Mouse (Mus musculus): ENCODE data around the gene Nrgn. TPM values are rescaled to one million over a fixed set of nuclear protein-coding genes. Genes with fewer than 3 reads are reported as not detected.
A peak's percentile ranks its signal among the peaks of the same experiment; 100 is the strongest.

The Nrgn gene
- polyA plus RNA-seq (2012; rRNA removed), result 1.8 and 1.9 TPM in 2 replicates

DNA sequence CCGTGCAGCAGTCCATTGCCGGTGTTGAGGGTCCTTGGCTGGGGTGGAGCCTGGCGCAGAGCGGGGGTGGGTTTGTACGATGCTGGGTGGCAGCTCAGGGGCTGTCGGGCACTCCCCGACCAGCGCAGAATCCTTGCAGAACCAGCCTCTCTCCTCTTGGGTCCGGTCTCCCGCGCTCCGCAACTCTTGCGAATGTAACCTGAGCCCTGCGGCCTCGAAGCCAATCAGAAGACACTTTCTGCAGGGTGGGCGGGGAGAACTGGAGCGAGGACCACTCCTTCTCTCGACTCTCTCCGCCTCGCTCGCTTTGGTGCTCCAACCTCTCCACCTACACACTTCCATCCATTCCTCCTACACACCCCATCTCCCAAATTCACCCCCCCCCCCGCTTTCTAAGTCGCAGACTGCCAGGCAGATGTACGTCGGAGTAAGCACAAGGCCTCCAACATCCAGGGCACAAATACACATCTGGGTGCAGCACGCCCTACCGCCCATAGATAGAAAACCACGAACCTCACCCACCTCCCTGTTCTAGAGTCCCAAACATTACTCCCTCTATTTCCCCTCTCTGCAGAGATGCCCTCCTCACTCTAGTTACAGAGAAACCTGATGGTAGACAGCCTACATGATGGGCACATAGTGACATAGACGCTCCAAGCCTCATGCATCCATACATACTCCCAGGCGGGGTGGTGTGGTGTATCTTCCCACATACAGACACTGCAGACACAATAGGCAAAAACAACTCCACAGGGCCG is at the start of gene Nrgn:
Gene Nrgn (minus strand): TSS at position 369 of the 758 bp plus-strand sequence.
- DNase-seq (ENCODE audit: low spot score), result peak; percentile 56

DNA sequence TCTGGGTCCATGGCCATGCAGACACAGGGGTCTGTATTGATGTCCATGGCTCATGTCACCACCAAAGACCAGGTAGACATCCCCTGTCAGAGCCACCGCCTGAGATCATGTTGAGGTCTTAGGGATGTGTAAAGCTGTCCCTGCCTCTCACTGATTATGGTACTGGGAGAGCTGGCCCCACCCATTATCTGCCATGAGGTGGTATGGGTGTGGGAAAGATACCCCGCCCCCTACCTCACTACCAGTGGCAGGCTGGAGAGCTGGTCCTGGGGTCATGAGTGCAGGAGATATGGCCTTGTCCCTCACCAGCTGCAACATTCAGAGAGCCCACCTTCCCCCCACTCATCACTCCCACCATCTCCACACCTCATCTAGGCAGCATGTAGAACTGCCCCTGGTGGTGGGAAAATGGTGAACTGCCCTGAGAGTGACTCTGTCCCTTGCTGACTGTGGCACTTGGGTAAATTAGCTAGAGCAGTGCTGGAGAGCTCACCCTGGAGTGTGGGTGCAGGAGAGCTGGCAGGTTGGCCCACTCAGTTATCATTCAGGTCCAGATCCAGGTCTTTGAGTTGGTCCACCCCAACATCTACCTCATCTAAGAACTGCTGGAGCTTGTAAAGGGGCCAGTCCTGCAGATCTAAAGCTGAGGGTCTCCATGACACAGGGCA is 48.0 kb upstream of the Nrgn start:
- DNase-seq (ENCODE audit: low spot score), result no peak

DNA sequence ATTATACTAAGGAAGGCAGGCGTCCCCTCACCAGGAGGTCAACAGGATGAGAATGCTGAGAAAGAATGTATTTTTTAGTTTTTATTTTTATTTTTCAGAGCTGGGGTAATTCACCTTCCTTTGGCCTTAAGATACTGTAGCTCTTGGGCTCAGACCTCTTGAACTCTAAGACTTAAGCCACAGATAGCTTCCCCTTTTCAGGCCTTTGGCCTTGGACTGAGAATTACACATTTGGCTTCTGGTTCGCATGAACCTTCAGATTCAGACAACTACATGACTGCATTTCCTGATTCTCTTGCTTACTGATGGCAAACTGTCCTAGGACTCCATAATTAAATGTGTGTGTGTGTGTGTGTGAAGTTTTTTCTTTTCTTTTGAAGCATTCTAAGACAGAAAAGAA is 45.9 kb upstream of the Nrgn start:
- no peak for DNase-seq (ENCODE audit: low spot score)

DNA sequence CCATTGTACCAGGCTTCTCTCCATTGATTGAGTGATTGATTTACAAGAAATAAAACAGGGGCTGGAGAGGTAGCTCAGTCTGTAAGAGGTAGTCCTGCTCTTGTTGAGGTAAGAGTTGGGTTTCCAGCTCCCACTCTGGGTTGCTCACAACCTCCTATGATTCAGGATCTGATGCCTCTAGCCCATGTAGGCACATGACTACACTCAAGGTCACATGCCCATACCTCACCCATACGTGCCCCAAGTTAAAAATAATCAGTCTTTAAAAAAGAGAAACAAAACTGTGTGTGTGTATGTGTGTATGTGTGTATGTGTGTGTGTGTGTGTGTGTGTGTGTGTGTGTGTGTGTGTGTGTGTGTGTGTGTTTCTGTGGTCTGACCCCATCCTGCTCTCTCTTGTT is 42.9 kb upstream of the Nrgn start:
- no peak for DNase-seq (ENCODE audit: low spot score)

DNA sequence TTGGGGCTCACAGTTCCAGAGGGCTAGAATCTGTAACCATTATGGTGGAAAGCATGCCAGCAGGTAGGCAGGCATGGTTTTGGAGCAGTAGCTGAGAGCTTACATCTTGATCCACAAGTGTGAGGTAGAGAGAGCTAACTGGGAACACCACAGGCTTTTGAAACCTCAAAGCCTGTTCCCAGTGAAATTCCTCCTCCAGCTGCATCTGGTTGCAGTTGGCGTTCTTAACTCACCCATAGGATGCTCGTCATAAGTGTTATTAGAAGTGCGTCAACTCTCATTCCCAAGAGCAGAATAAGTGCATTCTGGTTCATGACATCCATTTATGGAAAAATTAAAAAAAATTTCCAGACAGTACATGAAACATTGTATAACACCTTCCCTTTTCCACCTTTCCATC is 41.0 kb upstream of the Nrgn start:
- no peak for DNase-seq (ENCODE audit: low spot score)

DNA sequence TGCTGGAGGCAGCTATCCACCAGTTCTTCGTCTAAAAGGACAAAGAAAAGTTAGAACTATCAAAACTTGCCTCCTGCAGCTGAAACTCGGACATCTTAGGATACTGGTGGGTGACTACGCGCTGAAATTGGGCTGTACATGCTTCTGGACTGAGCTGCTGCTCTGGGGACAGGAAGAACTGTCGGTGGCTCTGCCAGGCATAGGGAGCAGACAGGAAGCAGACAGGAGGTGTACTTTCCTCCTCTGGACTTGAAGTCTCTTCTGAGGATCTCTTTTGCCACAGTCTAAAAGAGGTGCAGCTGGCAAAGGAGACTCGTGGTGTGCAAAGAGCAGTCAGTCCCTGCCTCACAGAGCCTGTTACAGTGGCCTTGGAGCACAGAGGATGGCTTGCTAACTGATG is 39.9 kb upstream of the Nrgn start:
- DNase-seq (ENCODE audit: low spot score), result no peak

DNA sequence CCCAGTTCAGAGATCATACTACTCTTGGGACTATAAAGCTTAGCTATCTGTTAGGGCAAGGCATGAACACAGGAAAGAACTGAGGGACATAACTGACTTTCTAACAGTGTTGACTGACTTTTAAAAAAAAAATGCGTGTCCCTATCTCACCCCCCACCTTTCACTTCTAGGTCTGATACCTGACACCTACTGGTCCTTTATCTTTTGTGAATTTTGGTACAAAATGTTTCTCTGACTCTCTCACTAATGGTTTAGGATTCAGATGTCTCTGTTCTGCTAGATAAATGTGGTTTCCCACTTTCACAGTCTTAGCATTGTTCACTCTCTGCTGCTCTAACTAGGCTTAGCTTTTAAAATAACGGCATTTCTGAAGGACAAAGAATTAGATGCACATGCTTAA is 39.3 kb upstream of the Nrgn start:
- DNase-seq (ENCODE audit: low spot score), result no peak

DNA sequence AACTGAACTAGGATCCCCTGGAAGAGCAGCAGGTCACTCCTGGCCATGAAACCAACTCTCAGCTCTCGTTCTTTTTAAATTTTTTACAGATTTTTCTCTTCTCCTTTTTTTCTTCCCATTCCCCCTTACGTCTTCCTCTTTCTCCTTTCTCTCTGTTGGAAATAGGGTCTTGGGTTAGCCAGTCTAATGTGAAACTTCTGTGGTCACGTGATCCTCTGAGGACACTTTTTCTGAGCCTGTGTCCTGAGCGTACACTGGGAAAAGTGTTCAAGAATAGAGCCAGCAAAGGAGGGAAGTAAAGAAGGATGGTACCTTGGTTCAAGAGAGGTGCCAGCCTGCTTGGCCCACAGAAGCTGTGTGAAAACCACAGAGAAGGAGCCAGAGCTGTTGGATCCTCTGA is 37.7 kb upstream of the Nrgn start:
- DNase-seq (ENCODE audit: low spot score), result no peak

DNA sequence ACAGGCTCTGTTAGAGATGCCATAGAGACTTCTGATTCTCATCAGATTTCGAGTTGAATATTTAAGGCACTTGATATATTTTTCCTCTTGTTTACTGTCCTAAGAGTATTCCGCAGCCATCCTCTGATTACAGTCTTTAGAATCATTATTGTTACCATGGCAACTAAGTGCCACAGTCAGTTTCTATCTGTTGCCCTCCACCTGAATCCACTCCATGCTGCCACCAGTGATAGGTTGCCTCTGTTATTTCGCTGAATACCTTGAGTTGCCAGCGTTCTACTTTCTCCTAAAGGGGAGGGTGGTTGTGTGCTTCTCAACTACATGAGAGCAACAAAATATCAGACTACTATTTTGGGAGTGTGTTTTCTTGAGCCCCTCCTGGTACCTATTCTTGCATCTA is 34.0 kb upstream of the Nrgn start:
- no peak for DNase-seq (ENCODE audit: low spot score)

DNA sequence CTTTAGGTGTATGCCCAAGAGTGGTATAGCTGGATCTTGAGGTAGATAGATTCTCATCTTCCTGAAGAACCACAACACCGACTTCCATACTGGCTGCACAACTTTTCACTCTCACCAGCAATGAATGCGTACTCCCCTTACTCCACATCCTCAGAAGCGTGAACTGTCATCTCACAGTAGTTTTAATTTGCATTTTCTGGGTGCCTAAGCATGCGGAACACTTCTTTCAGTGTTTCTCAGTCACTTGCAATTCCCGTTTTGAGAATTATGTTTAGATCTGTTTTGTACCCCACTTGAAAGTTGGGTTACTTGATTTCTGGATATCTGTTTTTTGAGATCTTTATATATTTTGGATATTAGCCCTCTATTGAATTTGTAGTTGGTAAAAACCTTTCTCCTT is 30.9 kb upstream of the Nrgn start:
- DNase-seq (ENCODE audit: low spot score), result no peak

DNA sequence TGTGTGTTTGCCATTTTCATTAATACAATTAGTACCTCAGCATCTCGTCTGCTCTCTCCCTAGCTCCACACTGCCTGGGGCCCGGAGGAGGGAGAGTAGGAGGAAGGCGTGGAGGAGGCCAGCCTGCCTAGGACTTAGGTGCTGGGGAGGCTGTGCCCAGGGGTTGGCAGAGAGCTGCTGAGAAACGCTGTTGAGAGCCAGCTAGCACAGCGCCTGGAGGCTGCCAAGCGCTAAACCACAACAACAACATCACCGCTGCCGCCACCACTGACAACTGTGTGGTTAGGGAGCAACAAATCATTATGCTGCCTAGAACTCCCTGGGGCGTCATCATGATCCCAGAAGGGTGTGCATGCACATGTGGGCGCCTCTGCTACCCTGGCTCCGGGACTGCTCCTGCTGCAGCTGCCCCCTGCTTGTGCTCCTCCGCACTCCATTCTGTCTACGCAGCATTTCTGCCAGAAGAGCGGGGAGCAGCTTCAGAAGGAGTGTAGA is 23.8 kb upstream of the Nrgn start:
- no peak for DNase-seq (ENCODE audit: low spot score)

DNA sequence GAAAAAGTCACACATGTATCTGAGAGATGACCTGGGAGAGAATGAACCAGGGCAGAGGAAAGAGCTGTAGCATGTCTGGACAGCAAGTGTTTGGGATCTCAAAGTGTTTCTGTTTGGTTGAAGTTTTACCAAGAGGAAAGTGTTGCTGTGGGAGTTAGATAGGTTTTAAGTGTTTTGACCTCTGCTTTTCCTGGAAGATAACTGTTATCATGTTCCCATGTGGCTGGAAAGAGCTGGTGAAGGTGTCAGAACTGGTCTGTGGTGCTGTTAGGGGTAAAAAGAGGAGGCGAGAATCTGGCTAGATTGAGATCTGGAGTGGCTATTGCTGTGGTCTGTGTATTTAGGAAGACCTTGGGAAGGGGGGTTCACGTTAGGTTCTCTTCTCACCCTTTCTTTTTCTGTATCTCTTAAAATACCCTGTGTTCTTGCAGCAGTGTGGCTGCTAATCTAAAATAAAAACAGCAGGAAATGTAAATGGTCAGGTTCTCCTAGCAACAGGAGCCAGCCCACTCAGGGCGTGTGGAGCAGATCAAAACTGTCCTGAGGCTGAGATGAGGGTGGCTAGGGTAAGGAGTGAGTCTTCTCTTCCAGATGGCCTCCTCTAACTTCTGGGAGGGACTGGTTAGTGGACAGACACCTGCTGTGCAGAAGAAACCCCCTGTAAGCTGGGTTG is 19.6 kb upstream of the Nrgn start:
- DNase-seq (ENCODE audit: low spot score), result no peak

DNA sequence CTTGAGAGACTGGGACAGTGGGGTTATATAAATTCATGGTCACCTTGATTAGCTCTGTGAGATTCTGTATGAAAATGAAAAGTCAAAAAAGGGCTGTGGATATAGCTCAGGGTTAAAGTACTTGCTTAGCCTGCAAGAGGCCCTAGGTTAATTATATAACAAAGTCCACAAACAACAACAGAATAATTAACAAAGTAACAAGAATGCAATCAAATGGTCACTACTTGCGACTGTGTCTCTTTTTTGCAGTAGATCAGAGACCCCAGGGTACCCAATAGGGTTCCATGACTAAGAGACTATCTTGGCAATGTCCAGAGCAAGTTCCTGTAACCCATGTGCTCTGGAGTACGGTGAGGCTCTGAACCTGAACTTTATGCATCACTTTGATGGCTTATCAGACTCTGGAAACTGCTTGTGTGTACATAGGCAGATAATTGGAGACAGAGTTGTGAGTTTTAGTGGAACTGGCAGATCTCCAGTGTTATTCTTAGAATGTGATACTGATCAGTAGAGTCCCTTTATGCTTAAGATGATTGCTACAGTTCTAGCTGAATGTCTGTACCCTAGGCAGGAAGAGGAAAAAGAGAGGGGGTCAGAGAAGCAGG is 16.6 kb upstream of the Nrgn start:
- DNase-seq (ENCODE audit: low spot score), result no peak

DNA sequence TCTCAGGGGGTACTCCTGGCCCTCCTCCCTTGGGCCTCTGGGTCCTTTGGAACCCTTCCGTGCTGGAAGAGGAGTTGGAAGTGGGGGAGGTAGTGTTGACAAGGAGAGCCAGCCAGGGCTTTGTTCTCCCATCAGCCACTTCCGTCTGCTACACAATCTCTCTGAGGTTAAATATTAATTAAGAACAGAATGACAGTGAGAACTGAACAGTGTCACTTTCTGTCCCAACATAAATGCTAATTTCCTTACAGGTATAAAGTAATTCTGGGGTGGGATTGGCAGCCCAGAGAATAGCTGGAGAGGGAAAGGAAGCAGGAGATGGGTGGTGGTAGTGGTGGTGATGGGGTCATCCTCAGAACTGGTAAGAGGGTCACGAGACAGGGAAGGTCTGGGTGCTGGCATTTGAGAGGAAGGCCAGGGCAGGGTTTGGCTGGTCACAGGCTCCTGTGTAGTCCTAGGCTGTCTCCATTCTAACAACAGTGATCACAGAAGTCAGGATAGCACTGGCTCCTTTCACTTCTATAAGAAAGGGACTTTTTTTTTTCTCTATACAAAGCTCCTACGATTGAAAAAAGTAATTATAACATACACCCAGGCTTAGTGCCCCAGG is 16.0 kb upstream of the Nrgn start:
- DNase-seq (ENCODE audit: low spot score), result no peak

DNA sequence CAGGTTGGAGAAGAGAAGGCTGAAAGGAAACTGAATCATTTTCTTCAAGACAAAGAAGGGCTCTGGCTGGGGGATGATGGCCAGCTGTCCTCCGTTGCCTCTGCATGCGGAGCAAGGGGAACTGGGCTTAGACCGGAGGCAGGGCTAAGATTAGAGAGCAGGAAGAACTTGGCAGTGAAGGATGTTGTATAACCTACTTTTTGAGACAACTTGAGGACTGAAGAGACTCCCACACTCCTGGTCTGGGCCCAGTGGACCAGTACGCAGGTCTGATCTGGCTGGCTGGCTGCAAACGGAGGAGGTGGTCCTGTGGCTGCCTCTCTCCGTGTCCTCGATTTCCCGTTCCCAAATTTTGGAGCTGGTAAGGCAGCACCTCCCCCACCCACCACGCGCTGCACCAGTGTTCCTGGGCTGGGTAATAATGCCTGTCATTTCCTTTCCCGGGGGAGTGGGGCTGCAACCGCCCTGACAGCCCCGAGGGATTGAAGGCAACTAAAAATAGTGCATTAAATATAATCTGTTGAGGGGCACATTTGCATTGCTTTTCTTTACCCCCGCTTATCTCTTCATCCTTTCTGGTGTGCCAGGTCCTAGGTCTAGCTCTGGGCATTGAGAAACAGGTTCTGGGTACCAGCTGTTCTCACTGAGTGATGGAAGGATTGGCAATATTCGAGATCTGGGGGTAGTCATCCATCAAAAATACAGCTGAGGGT is 15.3 kb upstream of the Nrgn start:
- no peak for DNase-seq (ENCODE audit: low spot score)

DNA sequence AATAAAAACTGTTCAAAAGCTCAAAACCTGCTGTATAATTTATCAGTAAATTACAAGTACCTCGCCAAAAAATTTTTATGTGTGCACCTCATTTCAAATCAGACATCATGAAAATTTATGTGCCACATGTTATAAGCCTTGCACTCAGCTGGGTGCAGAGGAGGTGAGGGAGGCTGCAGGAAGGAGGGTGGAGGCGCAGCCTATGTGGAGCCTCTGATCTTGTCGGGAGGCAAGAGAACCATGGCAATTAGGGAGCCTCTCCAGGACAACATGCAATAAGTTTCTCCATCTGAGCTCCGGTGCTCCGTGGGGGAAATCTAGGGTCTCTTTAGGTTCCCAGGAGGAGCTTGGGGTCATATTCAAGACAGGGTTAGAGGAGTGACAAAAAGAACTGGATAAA is 14.8 kb upstream of the Nrgn start:
- no peak for DNase-seq (ENCODE audit: low spot score)

DNA sequence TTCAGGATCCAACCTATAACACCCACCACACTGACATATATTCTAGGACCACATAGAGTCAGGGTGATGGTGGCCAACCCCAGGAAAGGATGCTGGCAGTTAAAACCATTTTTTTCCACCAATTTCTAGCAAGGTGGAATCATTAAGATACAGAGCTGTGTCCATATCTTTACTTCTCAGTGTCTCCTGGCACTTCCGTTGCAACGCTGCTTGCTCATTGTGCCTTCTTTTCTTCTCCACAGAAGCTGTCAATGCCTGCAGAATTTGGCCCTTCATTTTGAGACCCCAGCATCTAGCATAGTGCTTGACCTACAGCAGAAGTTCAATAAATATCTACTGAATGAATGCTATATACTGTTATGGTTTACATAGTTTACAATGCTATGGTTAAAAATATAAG is 14.3 kb upstream of the Nrgn start:
- no peak for DNase-seq (ENCODE audit: low spot score)

DNA sequence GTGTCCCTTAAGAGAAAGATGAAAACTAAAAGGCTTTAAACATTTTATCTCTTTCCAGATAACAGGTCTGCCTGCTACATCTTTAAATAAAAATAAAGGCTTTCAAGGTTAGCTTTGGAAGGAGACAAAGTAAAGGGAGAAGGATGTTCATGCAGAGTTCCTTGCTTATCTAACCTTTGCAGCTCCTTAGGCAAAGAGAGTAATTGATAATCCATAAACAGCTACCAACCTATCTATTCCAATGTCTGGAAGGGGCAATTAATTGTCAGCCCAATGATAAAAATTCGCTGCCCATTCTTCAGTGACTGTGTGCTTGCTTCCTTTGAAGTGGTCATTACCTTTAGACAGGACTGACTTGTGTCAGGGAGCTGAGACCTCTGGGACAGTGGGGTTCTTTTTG is 11.1 kb upstream of the Nrgn start:
- no peak for DNase-seq (ENCODE audit: low spot score)

DNA sequence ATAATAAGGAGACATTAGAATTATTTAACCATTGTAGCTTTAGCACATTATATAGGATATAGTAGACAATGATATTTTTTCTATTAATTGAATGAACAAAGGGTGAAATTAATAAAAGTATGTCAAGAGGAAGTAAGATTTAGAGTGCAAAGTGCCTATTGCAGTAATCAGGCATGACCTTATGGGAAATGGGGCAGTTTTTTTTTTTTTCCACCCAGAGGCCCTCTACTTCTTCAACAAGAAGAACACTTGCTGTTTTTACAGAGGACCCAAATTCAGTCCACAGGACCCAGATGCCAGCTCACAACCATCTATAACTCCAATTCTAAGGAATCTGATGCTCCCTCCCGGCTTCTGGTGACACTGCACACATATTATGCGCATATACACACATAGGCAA is 7.9 kb upstream of the Nrgn start:
- no peak for DNase-seq (ENCODE audit: low spot score)

DNA sequence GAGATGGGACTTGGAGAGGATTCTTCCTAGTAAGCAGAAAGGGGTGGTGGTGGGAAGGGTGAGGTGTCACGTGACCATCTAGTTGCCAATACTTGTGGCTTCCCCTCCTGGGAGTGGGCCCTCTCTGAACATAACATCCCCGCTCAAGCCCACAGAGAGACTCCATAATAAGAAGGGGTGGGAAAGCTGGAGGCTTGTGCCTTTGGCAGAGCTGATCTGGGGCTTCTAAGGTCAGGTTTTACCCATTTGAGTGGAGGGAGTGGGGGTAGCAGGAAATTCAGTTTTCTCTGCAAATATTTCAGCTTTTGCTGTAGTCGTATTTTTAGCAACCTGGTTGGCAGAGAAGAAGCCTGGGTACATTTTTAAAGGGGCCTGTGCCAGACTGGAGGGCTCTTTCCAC is 3.7 kb upstream of the Nrgn start:
- DNase-seq (ENCODE audit: low spot score), result no peak

Measured in urinary bladder, adult 2 months (tissue).